ENCODE assay signal across 14 mouse cellular contexts in the genomic region with DNA sequence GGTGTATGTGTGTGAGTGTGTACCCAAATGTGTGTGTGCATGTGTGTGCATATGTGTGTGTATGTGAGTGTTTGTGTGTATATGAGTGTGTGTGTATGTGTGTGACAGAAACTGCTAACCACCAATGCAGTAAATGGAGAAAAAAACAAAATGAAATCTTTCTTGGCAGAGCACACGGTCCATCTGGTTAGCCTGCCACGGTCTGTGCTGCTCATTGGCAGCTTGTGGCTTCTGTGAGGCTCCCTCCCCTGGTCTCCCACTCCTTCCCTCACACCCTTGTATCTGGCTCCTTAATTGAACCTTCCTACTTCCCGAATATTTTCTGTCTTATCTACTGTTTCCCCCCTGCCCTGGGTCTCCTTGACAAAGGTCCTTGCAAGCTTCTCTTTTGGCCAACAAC. TPM values are rescaled to one million over a fixed set of nuclear protein-coding genes. Genes with fewer than 3 reads are reported as not detected.
A peak's percentile ranks its signal among the peaks of the same experiment; 100 is the strongest.
DNase-seq lines count a peak whose midpoint lies in the region; ATAC-seq and TF ChIP-seq lines count a peak whose summit lies in the region.
"Had no signal": no experiment of that assay in that cellular context is flagged by ENCODE, and none has a peak within 500 bp of the region (broad histone marks: within the 10 kb centered on the region; RNA-seq: fewer than 3 reads in every experiment).

No protein-coding gene starts in this region.

- 0 out of 2 replicates have a peak, but pooled peaks have one; percentile 16 for ATAC-seq in intestine, embryonic 16.5 days
- no peak; the same call in 1 of the 2 replicates for ATAC-seq in intestine, embryonic 15.5 days
- ATAC-seq in cerebellum, adult (ENCODE audit: insufficient number of reproducible peaks, low FRiP score, low TSS enrichment), result peak; percentile 91

- no peaks in the 10 kb centered on the region for H3K4me1 ChIP-seq in intestine, embryonic 16.5 days (ENCODE audit: control insufficient read depth, insufficient read depth, low read length)
- H3K4me1 ChIP-seq in intestine, embryonic 15.5 days (replicated peaks), result no peaks in the 10 kb centered on the region

- H3K36me3 ChIP-seq in intestine, embryonic 16.5 days (ENCODE audit: control insufficient read depth, insufficient read depth, low read length), result no peaks in the 10 kb centered on the region
- no peaks in the 10 kb centered on the region for H3K36me3 ChIP-seq in intestine, embryonic 15.5 days
- H3K36me3 ChIP-seq: G1E had no signal

- H3K4me2 ChIP-seq in intestine, embryonic 16.5 days (ENCODE audit: low read depth, low read length), result no peak overlapping the region
- no peak overlapping the region for H3K4me2 ChIP-seq in intestine, embryonic 15.5 days (replicated peaks)

- H3K4me3 ChIP-seq in gastrocnemius, adult 2 months, result peak overlapping the region; percentile 31
- H3K4me3 ChIP-seq in intestine, embryonic 16.5 days (ENCODE audit: low read length), result no peak overlapping the region
- H3K4me3 ChIP-seq in intestine, embryonic 15.5 days (replicated peaks), result no peak overlapping the region

- no peaks in the 10 kb centered on the region for H3K27me3 ChIP-seq in intestine, embryonic 16.5 days (replicated peaks; ENCODE audit: control insufficient read depth, insufficient read depth, low read length)
- H3K27me3 ChIP-seq in intestine, embryonic 15.5 days (replicated peaks), result no peaks in the 10 kb centered on the region

- peak overlapping the region; percentile 52; the same call in 1 of the 2 replicates for H3K27ac ChIP-seq in gastrocnemius, adult 2 months
- no peak overlapping the region for H3K27ac ChIP-seq in intestine, embryonic 16.5 days (ENCODE audit: low read length)
- no peak overlapping the region for H3K27ac ChIP-seq in intestine, embryonic 15.5 days
- H3K27ac ChIP-seq: liver, embryonic 14.5 days had no signal

- H3K9me3 ChIP-seq in intestine, embryonic 16.5 days (ENCODE audit: control insufficient read depth, low read length), result no peaks in the 10 kb centered on the region
- H3K9me3 ChIP-seq in intestine, embryonic 15.5 days, result no peaks in the 10 kb centered on the region

- WGBS in intestine, embryonic 16.5 days, result 62% methylated on average over 3 of the region's 3 CpGs
- WGBS in intestine, embryonic 15.5 days, result 65% methylated on average over 3 of the region's 3 CpGs

- intact Hi-C loops in gastrocnemius, adult 2 months (cut with DNase I), result loop anchor here (1.0 kb wide), 1 partner anchor 40 kb away; no protein-coding TSS in a partner anchor
- intact Hi-C loops in gastrocnemius, postnatal 14 days (cut with DNase I; ENCODE audit: low total_unique reads), result loop anchor here (5.0 kb wide), 1 partner anchor 38 kb away; no protein-coding TSS in a partner anchor

- no peak overlapping the region for H3K9ac ChIP-seq in intestine, embryonic 16.5 days (ENCODE audit: low read depth, low read length)
- H3K9ac ChIP-seq in intestine, embryonic 15.5 days, result no peak overlapping the region
- H3K9ac ChIP-seq: liver, embryonic 14.5 days had no signal

- no peak for DNase-seq in gastrocnemius, adult 2 months
- DNase-seq in gastrocnemius, postnatal 14 days, result no peak
- peak; percentile 72 to 76 for DNase-seq in cerebellum, postnatal 25 days
- DNase-seq in liver, result no peak
- DNase-seq in urinary bladder, postnatal 4 days (ENCODE audit: low spot score in 2 of 2), result no peak
- DNase-seq: adrenal gland, postnatal 25 days; B cell, adult 2 months; kidney, adult 18-20 months; right cerebral cortex, adult 18-20 months had no signal

- no peak for TF ChIP-seq CTCF in gastrocnemius, adult 2 months (IDR thresholded peaks at IDR 0.05)

RNA-seq across cellular contexts. Expression of gene Ttn, which starts 53.5 kb away (rescaled TPM):
- total RNA-seq in gastrocnemius, adult 2 months (2021), result 1,000 to 10,000 TPM; 6,941 to 7,187 TPM
- 1,000 to 10,000 TPM; 4,187 to 4,191 TPM for total RNA-seq in gastrocnemius, postnatal 14 days (2021)
- polyA plus RNA-seq in intestine, embryonic 16.5 days (2015; fragmentation: Nextera tagmentation; extraction: Ambion mirVana), result 0.44 and 0.50 TPM in 2 replicates
- polyA plus RNA-seq in intestine, embryonic 15.5 days (2015; fragmentation: Nextera tagmentation; extraction: Ambion mirVana), result 0.76 and 1.3 TPM in 2 replicates
- polyA plus RNA-seq: G1E had no signal

Comparison
In these comparisons a context has a peak if more than half of its experiments do, and no peak if none do; other contexts are left out.
1. DNase-seq: peak in cerebellum, postnatal 25 days (2 of 2); none in gastrocnemius, adult 2 months (single experiment), gastrocnemius, postnatal 14 days (single experiment), liver (single experiment) and urinary bladder, postnatal 4 days (0 of 2).